Mouse (Mus musculus): ENCODE measurements around the gene Sorl1. TPM values are rescaled to one million over a fixed set of nuclear protein-coding genes. Genes with fewer than 3 reads are reported as not detected.

Gene Sorl1
- polyA plus RNA-seq, 1 experiment from 2014 or later = 21.4 TPM

GRCm38 (mm10) chr9:42156566-42156965 is 32.5 kb upstream of the Sorl1 start:
- H3K27ac ChIP-seq = no peak overlapping the region
- no peaks in the 10 kb centered on the region for H3K27me3 ChIP-seq (ENCODE audit: control insufficient read depth, insufficient read depth, low read length)
- no peak for ATAC-seq (ENCODE audit: low FRiP score)
- H3K9ac ChIP-seq = no peak overlapping the region
- no peaks in the 10 kb centered on the region for H3K36me3 ChIP-seq (replicated peaks; ENCODE audit: control insufficient read depth, insufficient read depth)
- H3K4me2 ChIP-seq (replicated peaks) = no peak overlapping the region
- 95% methylated on average over 3 of the region's 3 CpGs for WGBS
- H3K9me3 ChIP-seq (ENCODE audit: control insufficient read depth, low read length) = no peaks in the 10 kb centered on the region
- DNase-seq (ENCODE audit: low spot score) = no peak
- H3K4me3 ChIP-seq (replicated peaks; ENCODE audit: low read length) = no peak overlapping the region
- H3K4me1 ChIP-seq (replicated peaks; ENCODE audit: control insufficient read depth, insufficient read depth, low read length) = no peaks in the 10 kb centered on the region

GRCm38 (mm10) chr9:42154682-42155081 is 30.6 kb upstream of the Sorl1 start:
- WGBS = 94% methylated on average over 6 of the region's 6 CpGs
- Histone ChIP-seq H3K4me2 (replicated peaks) (no peak overlapping the region), H3K9me3 (ENCODE audit: control insufficient read depth, low read length) (no peaks in the 10 kb centered on the region), H3K36me3 (replicated peaks; ENCODE audit: control insufficient read depth, insufficient read depth) (no peaks in the 10 kb centered on the region), H3K4me3 (replicated peaks; ENCODE audit: low read length) (no peak overlapping the region), H3K4me1 (replicated peaks; ENCODE audit: control insufficient read depth, insufficient read depth, low read length) (no peaks in the 10 kb centered on the region), H3K9ac (no peak overlapping the region), H3K27me3 (ENCODE audit: control insufficient read depth, insufficient read depth, low read length) (no peaks in the 10 kb centered on the region), H3K27ac (no peak overlapping the region)
- ATAC-seq (ENCODE audit: low FRiP score) (no peak), DNase-seq (ENCODE audit: low spot score) (no peak)

DNA sequence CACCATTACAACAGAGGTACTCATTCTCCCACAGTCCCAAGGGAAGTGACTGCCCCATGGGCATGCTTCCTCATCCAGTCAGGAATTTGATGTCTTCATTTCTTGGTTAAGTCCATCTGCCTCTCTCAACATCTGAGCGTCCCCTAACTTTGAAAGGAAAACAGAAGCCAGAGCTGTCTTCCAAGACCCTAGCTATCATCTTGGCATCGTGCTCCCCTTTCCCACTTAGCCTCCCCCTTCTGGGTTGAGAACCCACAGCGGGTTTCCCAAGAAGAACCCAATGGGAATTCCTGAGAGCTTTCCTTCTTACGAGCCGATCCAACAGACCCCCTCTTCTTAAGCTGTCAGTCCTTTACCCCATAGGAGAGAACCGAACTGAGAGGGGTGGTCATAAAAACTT is 24.7 kb upstream of the Sorl1 start:
- H3K27ac ChIP-seq = no peak overlapping the region
- H3K4me3 ChIP-seq (replicated peaks; ENCODE audit: low read length) = no peak overlapping the region
- no peak overlapping the region for H3K9ac ChIP-seq
- H3K36me3 ChIP-seq (replicated peaks; ENCODE audit: control insufficient read depth, insufficient read depth) = no peaks in the 10 kb centered on the region
- H3K27me3 ChIP-seq (ENCODE audit: control insufficient read depth, insufficient read depth, low read length) = no peaks in the 10 kb centered on the region
- no peak for DNase-seq (ENCODE audit: low spot score)
- no peaks in the 10 kb centered on the region for H3K9me3 ChIP-seq (ENCODE audit: control insufficient read depth, low read length)
- WGBS = 83% methylated on average over 6 of the region's 6 CpGs
- no peaks in the 10 kb centered on the region for H3K4me1 ChIP-seq (replicated peaks; ENCODE audit: control insufficient read depth, insufficient read depth, low read length)
- H3K4me2 ChIP-seq (replicated peaks) = no peak overlapping the region
- no peak for ATAC-seq (ENCODE audit: low FRiP score)

DNA sequence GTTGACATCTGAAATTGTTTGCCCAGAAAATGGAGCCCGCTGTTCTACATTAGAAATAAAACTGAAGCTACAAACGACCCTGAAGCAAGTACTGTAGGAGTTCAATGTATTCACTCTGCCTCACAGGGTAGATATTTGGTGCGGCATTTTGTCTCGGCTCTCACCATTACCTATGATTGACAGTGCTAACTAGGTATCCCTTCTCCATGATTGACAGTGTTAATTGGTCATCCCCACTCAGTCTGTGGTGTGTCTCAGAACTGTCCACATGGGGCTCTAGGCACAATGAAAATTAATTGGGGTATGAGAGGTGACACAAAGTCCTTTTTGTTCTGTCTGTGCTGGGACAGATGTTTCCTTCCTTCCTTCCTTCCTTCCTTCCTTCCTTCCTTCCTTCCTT is 23.9 kb upstream of the Sorl1 start:
- Histone ChIP-seq H3K4me2 (replicated peaks) (no peak overlapping the region), H3K36me3 (replicated peaks; ENCODE audit: control insufficient read depth, insufficient read depth) (no peaks in the 10 kb centered on the region), H3K27me3 (ENCODE audit: control insufficient read depth, insufficient read depth, low read length) (no peaks in the 10 kb centered on the region), H3K27ac (no peak overlapping the region), H3K4me3 (replicated peaks; ENCODE audit: low read length) (no peak overlapping the region), H3K4me1 (replicated peaks; ENCODE audit: control insufficient read depth, insufficient read depth, low read length) (peaks cover 5% of the 10 kb centered on the region; the same call in 1 of the 2 replicates), H3K9me3 (ENCODE audit: control insufficient read depth, low read length) (no peaks in the 10 kb centered on the region), H3K9ac (no peak overlapping the region)
- ATAC-seq (ENCODE audit: low FRiP score) (no peak), DNase-seq (ENCODE audit: low spot score) (no peak)
- 75% methylated on average over 4 of the region's 4 CpGs for WGBS

DNA sequence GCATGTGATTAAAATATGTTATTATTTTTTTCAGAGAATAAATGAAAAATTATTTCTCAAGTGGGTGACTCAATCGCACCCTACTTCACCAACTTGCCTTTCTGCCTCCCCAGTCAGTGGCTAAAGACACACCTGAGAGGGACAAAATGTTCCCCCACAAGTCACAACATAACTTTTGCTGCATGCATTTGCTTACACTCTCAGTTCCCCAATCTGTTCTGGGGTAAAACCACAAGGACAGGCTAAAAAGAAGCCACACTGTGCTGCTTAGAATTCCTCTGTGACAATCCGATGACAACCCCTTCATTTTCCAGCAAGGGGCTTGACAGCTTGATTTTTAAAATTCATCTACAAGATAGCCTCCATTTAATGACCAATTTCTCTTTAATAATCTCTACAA is 22.4 kb upstream of the Sorl1 start:
- WGBS = 93% methylated on average over 2 of the region's 2 CpGs
- ATAC-seq (ENCODE audit: low FRiP score) = no peak

DNA sequence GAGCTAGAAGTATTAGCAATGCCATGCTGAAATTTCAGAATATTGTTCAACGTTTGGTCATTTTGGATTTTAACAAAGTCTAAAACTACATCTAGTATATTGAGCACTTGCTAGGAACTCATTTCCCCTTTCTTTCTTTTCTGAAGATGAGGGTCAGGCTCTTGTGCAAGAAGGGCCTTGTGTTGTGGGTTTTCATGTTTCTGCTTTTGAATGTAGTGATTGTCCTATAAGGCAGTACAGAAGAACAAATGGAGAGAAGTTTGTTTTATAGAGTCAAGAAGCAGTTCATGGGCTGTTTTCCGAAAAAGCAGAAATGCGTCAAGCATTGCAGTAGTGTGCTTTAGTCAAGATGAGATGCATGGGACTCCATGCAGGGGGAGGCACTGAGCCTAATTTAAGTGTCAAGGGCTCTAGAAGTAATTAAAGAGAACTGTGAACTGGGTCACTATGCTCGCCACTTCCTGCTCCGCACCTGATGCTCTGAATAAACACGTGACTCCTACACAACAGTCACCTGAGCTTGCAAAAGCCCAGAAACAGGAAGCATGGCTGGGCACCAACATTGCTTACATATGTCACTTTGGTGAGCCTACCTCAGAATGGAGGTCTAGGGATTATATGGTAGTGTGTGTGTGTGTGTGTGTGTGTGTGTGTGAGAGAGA is 17.6 kb upstream of the Sorl1 start:
- DNase-seq (ENCODE audit: low spot score) = no peak
- Histone ChIP-seq H3K9me3 (ENCODE audit: control insufficient read depth, low read length) (no peaks in the 10 kb centered on the region), H3K27me3 (ENCODE audit: control insufficient read depth, insufficient read depth, low read length) (no peaks in the 10 kb centered on the region), H3K4me2 (replicated peaks) (no peak overlapping the region), H3K4me1 (replicated peaks; ENCODE audit: control insufficient read depth, insufficient read depth, low read length) (peaks cover 9% of the 10 kb centered on the region), H3K36me3 (replicated peaks; ENCODE audit: control insufficient read depth, insufficient read depth) (no peaks in the 10 kb centered on the region), H3K9ac (no peak overlapping the region), H3K27ac (no peak overlapping the region), H3K4me3 (replicated peaks; ENCODE audit: low read length) (no peak overlapping the region)
- WGBS = 87% methylated on average over 6 of the region's 6 CpGs
- ATAC-seq (ENCODE audit: low FRiP score) = no peak

More for the DNA sequence above, 22.4 kb upstream of the Sorl1 start:
- Histone ChIP-seq H3K9ac (no peak overlapping the region), H3K27me3 (ENCODE audit: control insufficient read depth, insufficient read depth, low read length) (no peaks in the 10 kb centered on the region), H3K9me3 (ENCODE audit: control insufficient read depth, low read length) (no peaks in the 10 kb centered on the region), H3K36me3 (replicated peaks; ENCODE audit: control insufficient read depth, insufficient read depth) (no peaks in the 10 kb centered on the region), H3K4me2 (replicated peaks) (no peak overlapping the region), H3K27ac (no peak overlapping the region), H3K4me3 (replicated peaks; ENCODE audit: low read length) (no peak overlapping the region), H3K4me1 (replicated peaks; ENCODE audit: control insufficient read depth, insufficient read depth, low read length) (peaks cover 9% of the 10 kb centered on the region)
- DNase-seq (ENCODE audit: low spot score) = no peak

DNA sequence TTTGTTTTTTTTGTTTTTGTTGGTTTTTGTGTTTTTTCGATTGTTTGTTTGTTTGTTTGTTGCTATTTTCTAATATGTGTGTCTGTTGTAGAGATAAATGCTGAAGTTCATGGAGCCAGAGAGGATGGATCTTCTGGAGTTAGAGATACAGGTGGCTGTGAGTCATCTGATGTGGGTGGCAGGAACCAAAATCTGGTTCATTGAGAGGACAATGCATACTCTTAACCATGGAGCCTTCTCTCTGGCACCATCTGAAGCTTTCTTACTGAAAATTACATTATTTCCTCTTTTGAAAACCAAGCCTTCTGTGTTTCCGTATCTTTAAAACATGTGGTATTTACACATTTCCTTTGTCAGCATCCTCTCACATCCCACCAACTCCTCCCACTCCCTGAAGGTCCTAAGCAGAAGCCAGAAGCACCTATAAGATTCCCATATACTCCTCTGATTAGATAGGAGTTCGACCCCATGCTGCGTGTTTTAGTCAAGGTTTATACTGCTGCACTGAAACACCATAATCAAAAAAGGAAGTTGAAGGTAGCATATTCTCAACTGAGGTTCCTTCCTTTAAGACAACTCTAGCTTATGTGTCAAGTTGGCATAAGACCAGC is 14.3 kb upstream of the Sorl1 start:
- H3K27me3 ChIP-seq (ENCODE audit: control insufficient read depth, insufficient read depth, low read length) = no peaks in the 10 kb centered on the region
- peaks cover 5% of the 10 kb centered on the region for H3K4me1 ChIP-seq (replicated peaks; ENCODE audit: control insufficient read depth, insufficient read depth, low read length)
- H3K27ac ChIP-seq = no peak overlapping the region
- ATAC-seq (ENCODE audit: low FRiP score) (no peak), DNase-seq (ENCODE audit: low spot score) (no peak)
- no peaks in the 10 kb centered on the region for H3K9me3 ChIP-seq (ENCODE audit: control insufficient read depth, low read length)
- H3K4me2 ChIP-seq (replicated peaks) = no peak overlapping the region
- H3K4me3 ChIP-seq (replicated peaks; ENCODE audit: low read length) = no peak overlapping the region
- no peak overlapping the region for H3K9ac ChIP-seq
- 90% methylated on average over 4 of the region's 4 CpGs for WGBS
- H3K36me3 ChIP-seq (replicated peaks; ENCODE audit: control insufficient read depth, insufficient read depth) = no peaks in the 10 kb centered on the region

GRCm38 (mm10) chr9:42137578-42137977 is 13.5 kb upstream of the Sorl1 start:
- no peak for ATAC-seq (ENCODE audit: low FRiP score)
- WGBS = 86% methylated on average over 5 of the region's 5 CpGs

DNA sequence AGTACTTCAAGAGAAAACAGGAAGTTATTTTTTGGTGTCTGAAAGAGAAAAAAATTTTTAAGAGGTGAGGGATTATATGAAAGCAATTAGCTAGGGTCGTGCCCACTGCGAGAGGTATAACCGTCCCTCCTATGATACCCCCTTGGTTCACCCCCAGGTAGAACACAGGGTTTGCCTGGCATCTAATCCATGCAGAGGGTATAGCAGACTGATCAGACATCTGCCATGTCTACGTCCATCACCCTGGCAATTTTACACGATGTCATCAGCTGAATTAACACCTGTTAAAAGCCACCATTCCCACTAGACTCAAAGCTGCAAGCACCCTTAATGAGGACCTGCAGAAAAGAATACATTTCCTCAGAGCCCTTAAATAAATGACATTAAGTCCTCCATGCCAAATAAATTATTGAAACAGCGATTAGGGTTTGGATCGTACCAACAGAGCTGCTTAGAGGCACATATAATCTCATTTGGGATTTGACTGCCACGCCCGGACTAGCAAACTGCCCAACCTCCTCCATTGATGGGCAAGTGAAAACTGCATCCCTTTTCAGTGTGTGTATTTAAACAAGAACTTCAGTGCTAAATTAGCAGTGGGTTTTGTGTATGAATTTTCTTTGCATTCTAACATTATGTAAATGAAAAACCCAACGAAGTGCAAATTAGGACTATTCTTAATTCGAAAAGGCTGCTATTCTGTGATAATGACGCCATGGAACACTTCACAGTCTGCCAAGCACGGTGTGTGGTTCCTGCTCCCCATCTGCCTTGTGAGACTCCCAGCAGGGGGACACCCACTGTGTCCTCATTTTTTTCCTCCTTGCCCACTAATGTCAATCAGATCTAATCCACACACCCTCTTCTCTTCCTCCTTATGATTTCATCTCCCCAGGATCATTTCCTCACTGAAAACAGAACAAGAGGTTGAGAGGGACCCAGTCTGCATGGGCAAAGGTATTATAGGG is 7.0 kb upstream of the Sorl1 start:
- H3K27ac ChIP-seq = no peak overlapping the region
- no peak overlapping the region for H3K9ac ChIP-seq
- no peaks in the 10 kb centered on the region for H3K27me3 ChIP-seq (ENCODE audit: control insufficient read depth, insufficient read depth, low read length)
- ATAC-seq (ENCODE audit: low FRiP score) = no peak
- H3K4me3 ChIP-seq (replicated peaks; ENCODE audit: low read length) = no peak overlapping the region
- no peaks in the 10 kb centered on the region for H3K4me1 ChIP-seq (replicated peaks; ENCODE audit: control insufficient read depth, insufficient read depth, low read length)
- 55% methylated on average over 13 of the region's 13 CpGs for WGBS
- DNase-seq (ENCODE audit: low spot score) = no peak
- no peak overlapping the region for H3K4me2 ChIP-seq (replicated peaks)
- H3K36me3 ChIP-seq (replicated peaks; ENCODE audit: control insufficient read depth, insufficient read depth) = no peaks in the 10 kb centered on the region
- no peaks in the 10 kb centered on the region for H3K9me3 ChIP-seq (ENCODE audit: control insufficient read depth, low read length)

More at GRCm38 (mm10) chr9:42137578-42137977, 13.5 kb upstream of the Sorl1 start:
- H3K36me3 ChIP-seq (replicated peaks; ENCODE audit: control insufficient read depth, insufficient read depth) = no peaks in the 10 kb centered on the region
- no peak overlapping the region for H3K4me3 ChIP-seq (replicated peaks; ENCODE audit: low read length)
- H3K9me3 ChIP-seq (ENCODE audit: control insufficient read depth, low read length) = no peaks in the 10 kb centered on the region
- H3K27ac ChIP-seq = no peak overlapping the region
- no peak overlapping the region for H3K4me2 ChIP-seq (replicated peaks)
- DNase-seq (ENCODE audit: low spot score) = no peak
- no peak overlapping the region for H3K9ac ChIP-seq
- H3K4me1 ChIP-seq (replicated peaks; ENCODE audit: control insufficient read depth, insufficient read depth, low read length) = no peaks in the 10 kb centered on the region
- no peaks in the 10 kb centered on the region for H3K27me3 ChIP-seq (ENCODE audit: control insufficient read depth, insufficient read depth, low read length)

Measured in hindbrain, embryonic 14.5 days (tissue).